Mouse (Mus musculus): ENCODE measurements around the gene Ddx39b. TPM values are rescaled to one million over a fixed set of nuclear protein-coding genes. Genes with fewer than 3 reads are reported as not detected.

The Ddx39b gene
- 165 and 169 TPM in 2 replicates for polyA plus RNA-seq (2021; fragmentation: Nextera tagmentation)
- long read RNA-seq, experiment 1, transcript Ddx39b-201 (11 exons, 1,739 nt): major isoform, 591 of 672 reads
- long read RNA-seq, experiment 1, transcript Ddx39b-203 (10 exons, 2,848 nt): minor isoform, 41 of 672 reads
- long read RNA-seq, experiment 1, partial matches to known transcripts: 13 of 672 reads
- long read RNA-seq, experiment 1, other reads (novel, unspliced or antisense): 26 of 672 reads
- long read RNA-seq, experiment 2, transcript Ddx39b-203 (10 exons, 2,848 nt): minor isoform, 31 of 243 reads
- long read RNA-seq, experiment 2, transcript Ddx39b-201 (11 exons, 1,739 nt): major isoform, 168 of 243 reads
- long read RNA-seq, experiment 2, partial matches to known transcripts: 36 of 243 reads
- long read RNA-seq, experiment 2, other reads (novel, unspliced or antisense): 8 of 243 reads

GRCm38 (mm10) chr17:35241305-35242014 is at the start of gene Ddx39b:
Ddx39b (plus strand) TSS chr17:35241746.

DNA sequence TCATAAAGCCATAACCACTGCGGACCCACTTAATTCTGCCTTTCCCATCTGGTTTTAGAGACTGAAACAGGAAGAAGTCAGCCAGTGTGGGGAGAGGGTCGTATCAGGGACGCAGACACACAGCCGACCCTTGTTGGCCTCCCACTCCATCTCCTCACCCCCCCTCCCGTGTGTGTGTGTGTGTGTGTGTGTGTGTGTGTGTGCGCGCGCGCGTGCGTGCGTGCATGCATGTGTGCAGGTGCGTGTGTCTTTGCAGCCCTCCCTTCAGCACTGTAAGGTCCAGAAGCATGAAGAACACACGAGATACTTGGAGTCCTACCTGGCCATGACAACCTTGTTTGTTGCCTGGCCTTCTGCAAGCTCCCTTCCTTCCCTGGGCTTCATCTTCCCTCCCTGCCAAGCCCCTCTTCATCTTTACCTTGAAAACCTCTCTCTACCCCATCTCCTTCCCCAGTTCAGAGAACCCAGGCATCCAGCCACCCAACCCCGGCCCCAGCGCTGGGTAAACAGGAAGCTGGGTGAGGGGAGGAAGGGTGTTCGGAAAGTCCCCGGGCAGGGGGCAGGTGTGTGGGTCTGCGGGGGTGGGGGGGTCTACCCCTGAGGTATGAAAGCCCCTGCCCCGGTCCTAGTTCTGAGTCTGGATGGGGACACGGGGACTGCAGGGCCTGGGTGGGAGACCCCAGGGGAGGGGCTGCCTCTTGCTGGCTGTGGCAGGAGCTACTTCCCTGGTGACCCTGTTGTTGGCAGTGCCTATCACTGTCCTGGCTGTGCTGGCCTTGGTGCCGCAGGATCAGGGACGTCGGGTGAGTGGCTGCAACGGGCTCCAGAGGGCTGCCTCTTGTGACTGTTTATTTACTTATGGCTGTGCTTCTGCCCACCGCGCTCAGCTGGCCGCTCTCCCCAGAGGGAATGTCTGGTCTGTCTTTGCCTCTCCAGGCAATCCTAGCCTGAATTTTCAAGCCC is 47.4 kb upstream of the Ddx39b start, which contains the start of gene Ltb:
Gene Ltb, plus strand, starts transcription at position 559 of the 963 bp plus-strand sequence.

GRCm38 (mm10) chr17:35201787-35202186 is 39.8 kb upstream of the Ddx39b start, which contains the start of gene Tnf:
Tnf (minus strand) TSS chr17:35202007.

GRCm38 (mm10) chr17:35204494-35205379 is 36.8 kb upstream of the Ddx39b start, which contains the start of gene Lta:
Lta (minus strand) TSS chr17:35205351.

DNA sequence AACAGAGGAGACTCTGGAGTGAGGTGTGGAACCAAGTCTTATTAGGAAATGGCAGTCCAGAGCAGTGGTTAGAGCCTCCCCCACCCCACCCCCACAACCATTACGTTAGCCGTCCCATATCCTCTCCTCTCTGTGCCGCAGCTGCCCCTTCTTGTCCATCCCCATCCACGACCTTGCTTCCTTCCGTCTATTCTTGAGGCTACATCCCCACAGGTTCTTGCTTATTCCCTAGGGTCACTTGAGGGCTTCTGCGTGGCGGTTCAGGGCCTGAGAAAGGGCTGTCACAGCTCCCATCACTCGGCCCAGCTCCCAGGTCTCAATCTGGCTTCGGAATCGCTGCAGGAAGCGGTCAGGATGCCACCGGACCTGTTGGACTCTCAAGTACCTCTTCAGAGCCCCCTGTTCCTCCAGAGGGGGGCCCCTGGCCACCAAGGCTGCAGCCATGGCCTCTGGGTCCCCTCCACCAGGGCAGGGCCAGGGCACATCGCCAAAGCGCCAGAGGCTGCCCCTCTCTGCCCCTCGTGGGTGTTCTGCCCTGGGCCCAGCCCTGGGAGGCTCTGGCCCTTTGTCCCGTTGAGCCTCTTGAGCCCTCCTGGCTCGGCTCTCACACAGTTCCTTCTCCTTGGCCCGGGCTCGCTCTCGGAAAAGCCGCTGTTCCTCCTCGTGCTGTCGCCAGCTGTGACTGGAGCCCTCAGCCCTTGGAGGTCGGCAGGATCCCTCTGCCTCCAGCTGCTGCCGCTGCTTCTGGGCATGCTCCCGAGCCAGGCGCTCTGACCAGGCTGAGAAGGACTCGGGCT is 21.2 kb upstream of the Ddx39b start, which contains the start of gene Gm16181:
Gene Gm16181, plus strand, starts transcription at position 679 of the 797 bp plus-strand sequence.

GRCm38 (mm10) chr17:35233114-35233980 is 8.2 kb upstream of the Ddx39b start, which contains the start of gene Atp6v1g2:
Atp6v1g2 (plus strand) TSS chr17:35233660.

GRCm38 (mm10) chr17:35235614-35236389 is 5.7 kb upstream of the Ddx39b start, which contains the start of gene Nfkbil1:
Nfkbil1 (minus strand) TSS chr17:35235792.

DNA sequence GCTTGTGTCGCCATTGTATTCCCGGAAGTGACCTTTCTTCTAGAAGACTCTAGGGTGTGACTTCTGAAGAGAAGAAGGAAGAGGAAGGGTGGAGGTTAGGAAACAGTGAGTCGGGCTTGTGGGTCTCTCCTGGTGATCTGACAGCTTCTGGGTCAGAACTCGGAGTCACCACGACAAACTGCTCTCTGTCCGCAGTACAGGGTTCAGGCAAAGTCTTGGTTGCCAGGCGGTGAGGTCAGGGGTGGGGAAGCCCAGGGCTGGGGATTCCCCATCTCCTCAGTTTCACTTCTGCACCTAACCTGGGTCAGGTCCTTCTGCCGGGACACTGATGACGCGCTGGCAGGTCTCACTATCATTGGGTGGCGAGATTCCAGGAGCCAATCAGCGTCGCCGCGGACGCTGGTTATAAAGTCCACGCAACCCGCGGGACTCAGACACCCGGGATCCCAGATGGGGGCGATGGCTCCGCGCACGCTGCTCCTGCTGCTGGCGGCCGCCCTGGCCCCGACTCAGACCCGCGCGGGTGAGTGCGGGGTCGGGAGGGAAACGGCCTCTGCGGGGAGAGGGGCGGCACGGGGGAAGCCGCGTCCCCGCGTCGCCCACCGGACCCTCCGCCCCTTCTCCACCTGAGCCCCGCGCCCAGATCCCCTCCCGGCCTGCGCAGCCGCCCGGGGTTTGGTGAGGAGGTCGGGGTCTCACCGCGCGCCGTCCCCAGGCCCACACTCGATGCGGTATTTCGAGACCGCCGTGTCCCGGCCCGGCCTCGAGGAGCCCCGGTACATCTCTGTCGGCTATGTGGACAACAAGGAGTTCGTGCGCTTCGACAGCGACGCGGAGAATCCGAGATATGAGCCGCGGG is 21.3 kb downstream of the Ddx39b start, which contains the start of gene H2-D1:
Gene H2-D1, plus strand, starts transcription at position 67 of the 859 bp plus-strand sequence.

Other genes with a start within 250 kb of the Ddx39b start
- gene Vars, start 240.8 kb upstream of the Ddx39b start, polyA plus RNA-seq (2021; fragmentation: Nextera tagmentation): 15.7 and 17.2 TPM in 2 replicates
- gene Vwa7, start 225.2 kb upstream of the Ddx39b start, polyA plus RNA-seq (2021; fragmentation: Nextera tagmentation): 0.13 and 0.25 TPM in 2 replicates
- gene Sapcd1, start 213.7 kb upstream of the Ddx39b start, polyA plus RNA-seq (2021; fragmentation: Nextera tagmentation): 0.89 and 0.92 TPM in 2 replicates
- 0.37 and 0.45 TPM in 2 replicates for gene Msh5, start 195.0 kb upstream of the Ddx39b start, polyA plus RNA-seq (2021; fragmentation: Nextera tagmentation)
- 22.7 and 26.4 TPM in 2 replicates for gene Clic1, start 191.8 kb upstream of the Ddx39b start, polyA plus RNA-seq (2021; fragmentation: Nextera tagmentation)
- gene Ddah2, start 182.7 kb upstream of the Ddx39b start, polyA plus RNA-seq (2021; fragmentation: Nextera tagmentation): 20.0 and 22.8 TPM in 2 replicates
- gene Ly6g6c, start 176.4 kb upstream of the Ddx39b start, polyA plus RNA-seq (2021; fragmentation: Nextera tagmentation): not detected in 2 replicates
- gene Mpig6b, start 175.6 kb upstream of the Ddx39b start, polyA plus RNA-seq (2021; fragmentation: Nextera tagmentation): not detected in 2 replicates
- gene Ly6g6e, start 164.8 kb upstream of the Ddx39b start, polyA plus RNA-seq (2021; fragmentation: Nextera tagmentation): 2.4 and 3.7 TPM in 2 replicates
- gene Ly6g6d, start 163.7 kb upstream of the Ddx39b start, polyA plus RNA-seq (2021; fragmentation: Nextera tagmentation): 1.6 and 2.3 TPM in 2 replicates
- gene Ly6g6f, start 156.1 kb upstream of the Ddx39b start, polyA plus RNA-seq (2021; fragmentation: Nextera tagmentation): 1.6 and 2.2 TPM in 2 replicates
- gene Abhd16a, start 152.5 kb upstream of the Ddx39b start, polyA plus RNA-seq (2021; fragmentation: Nextera tagmentation): 102 and 121 TPM in 2 replicates
- gene Ly6g5c, start 133.5 kb upstream of the Ddx39b start, polyA plus RNA-seq (2021; fragmentation: Nextera tagmentation): not detected in 2 replicates
- gene Ly6g5b, start 126.3 kb upstream of the Ddx39b start, polyA plus RNA-seq (2021; fragmentation: Nextera tagmentation): not detected in 2 replicates
- 21.2 and 22.7 TPM in 2 replicates for gene Gpank1, start 120.3 kb upstream of the Ddx39b start, polyA plus RNA-seq (2021; fragmentation: Nextera tagmentation)
- 240 and 277 TPM in 2 replicates for gene Csnk2b, start 119.7 kb upstream of the Ddx39b start, polyA plus RNA-seq (2021; fragmentation: Nextera tagmentation)
- 32.3 and 43.2 TPM in 2 replicates for gene D17H6S53E, start 115.4 kb upstream of the Ddx39b start, polyA plus RNA-seq (2021; fragmentation: Nextera tagmentation)
- gene Apom, start 109.7 kb upstream of the Ddx39b start, polyA plus RNA-seq (2021; fragmentation: Nextera tagmentation): not detected in 2 replicates
- 59.0 and 84.6 TPM in 2 replicates for gene Bag6, start 106.6 kb upstream of the Ddx39b start, polyA plus RNA-seq (2021; fragmentation: Nextera tagmentation)
- gene Prrc2a, start 76.8 kb upstream of the Ddx39b start, polyA plus RNA-seq (2021; fragmentation: Nextera tagmentation): 14.9 and 37.9 TPM in 2 replicates
- 32.2 and 36.1 TPM in 2 replicates for gene Aif1, start 65.7 kb upstream of the Ddx39b start, polyA plus RNA-seq (2021; fragmentation: Nextera tagmentation)
- 26.1 and 36.8 TPM in 2 replicates for gene Lst1, start 53.3 kb upstream of the Ddx39b start, polyA plus RNA-seq (2021; fragmentation: Nextera tagmentation)
- 0.48 and 0.93 TPM in 2 replicates for gene Ltb, start 47.3 kb upstream of the Ddx39b start, polyA plus RNA-seq (2021; fragmentation: Nextera tagmentation)
- not detected in 2 replicates for gene Tnf, start 39.7 kb upstream of the Ddx39b start, polyA plus RNA-seq (2021; fragmentation: Nextera tagmentation)
- 0.15 TPM in 1 of 2 replicates, not detected in the other for gene Lta, start 36.4 kb upstream of the Ddx39b start, polyA plus RNA-seq (2021; fragmentation: Nextera tagmentation)
- gene Gm16181, start 20.9 kb upstream of the Ddx39b start, polyA plus RNA-seq (2021; fragmentation: Nextera tagmentation): not detected in 2 replicates
- 636 and 753 TPM in 2 replicates for gene Atp6v1g2, start 8.1 kb upstream of the Ddx39b start, polyA plus RNA-seq (2021; fragmentation: Nextera tagmentation)
- 8.9 and 9.3 TPM in 2 replicates for gene Nfkbil1, start 6.0 kb upstream of the Ddx39b start, polyA plus RNA-seq (2021; fragmentation: Nextera tagmentation)
- gene H2-D1, start 21.0 kb downstream of the Ddx39b start, polyA plus RNA-seq (2021; fragmentation: Nextera tagmentation): 62.8 and 80.2 TPM in 2 replicates
- 0.44 and 0.75 TPM in 2 replicates for gene H2-Q1, start 78.7 kb downstream of the Ddx39b start, polyA plus RNA-seq (2021; fragmentation: Nextera tagmentation)
- gene H2-Q2, start 100.5 kb downstream of the Ddx39b start, polyA plus RNA-seq (2021; fragmentation: Nextera tagmentation): 0.49 and 0.67 TPM in 2 replicates
- gene H2-Q4, start 137.9 kb downstream of the Ddx39b start, polyA plus RNA-seq (2021; fragmentation: Nextera tagmentation): 0.29 TPM in 1 of 2 replicates, not detected in the other
- 1.5 and 1.7 TPM in 2 replicates for gene H2-Q6, start 183.1 kb downstream of the Ddx39b start, polyA plus RNA-seq (2021; fragmentation: Nextera tagmentation)
- 2.5 and 3.5 TPM in 2 replicates for gene H2-Q7, start 197.4 kb downstream of the Ddx39b start, polyA plus RNA-seq (2021; fragmentation: Nextera tagmentation)
- gene H2-Q10, start 228.3 kb downstream of the Ddx39b start, polyA plus RNA-seq (2021; fragmentation: Nextera tagmentation): 0.18 and 0.22 TPM in 2 replicates